Mouse (Mus musculus): ENCODE data around the gene Mmp21. TPM values are rescaled to one million over a fixed set of nuclear protein-coding genes. Genes with fewer than 3 reads are reported as not detected.

The Mmp21 gene
- polyA plus RNA-seq, 1 experiment from 2014 or later: 0.11 TPM

- 85% methylated on average over 13 of the region's 13 CpGs for WGBS (ENCODE audit: insufficient replicate concordance)
- Histone ChIP-seq H3K4me1 (ENCODE audit: insufficient read depth) (peaks cover 14% of the 10 kb centered on the region), H3K9ac (replicated peaks) (peak overlapping the region; percentile 97; the same call in 1 of the 2 replicates), H3K4me2 (ENCODE audit: low read depth, low read length) (peak overlapping the region; percentile 87), H3K9me3 (ENCODE audit: low read length) (no peaks in the 10 kb centered on the region), H3K36me3 (replicated peaks; ENCODE audit: insufficient read depth, low read length) (peaks cover 40% of the 10 kb centered on the region), H3K27me3 (ENCODE audit: insufficient read depth, low read length) (no peaks in the 10 kb centered on the region), H3K27ac (ENCODE audit: low read depth) (no peak overlapping the region), H3K4me3 (ENCODE audit: low read depth, low read length) (peak overlapping the region; percentile 97)
- TF ChIP-seq EP300 (IDR thresholded peaks at IDR 0.05; ENCODE audit: low read depth) (no peak), CTCF (IDR thresholded peaks at IDR 0.05; ENCODE audit: low read depth) (no peak)
- ATAC-seq: no peak
- no peak for DNase-seq
Observed at GRCm38 (mm10) chr7:133638821-133639220, 41.0 kb downstream of the Mmp21 start.

- DNase-seq: peak; percentile 29
Observed at GRCm38 (mm10) chr7:133638306-133638705, 41.6 kb downstream of the Mmp21 start.

GRCm38 (mm10) chr7:133637361-133638305, 42.2 kb downstream of the Mmp21 start, which contains the start of gene Edrf1:
Edrf1 (plus strand) TSS chr7:133637543.
- under 1% methylated on average over 79 of the region's 81 CpGs for WGBS (ENCODE audit: insufficient replicate concordance)
- Histone ChIP-seq H3K9ac (replicated peaks) (peak within 1 kb of the TSS; percentile 97), H3K4me3 (ENCODE audit: low read depth, low read length) (peak within 1 kb of the TSS; percentile 97), H3K4me2 (ENCODE audit: low read depth, low read length) (peak within 1 kb of the TSS; percentile 87), H3K27ac (ENCODE audit: low read depth) (peak within 1 kb of the TSS; percentile 95), H3K27me3 (ENCODE audit: insufficient read depth, low read length) (no peaks in the 10 kb centered on the region), H3K36me3 (replicated peaks; ENCODE audit: insufficient read depth, low read length) (peaks cover 29% of the 10 kb centered on the region), H3K9me3 (ENCODE audit: low read length) (no peaks in the 10 kb centered on the region), H3K4me1 (ENCODE audit: insufficient read depth) (peaks cover 14% of the 10 kb centered on the region)
- ATAC-seq (peak; percentile 97), DNase-seq (peak; percentile 99)
- TF ChIP-seq CTCF (IDR thresholded peaks at IDR 0.05; ENCODE audit: low read depth) (0 out of 2 replicates have a peak, but pooled peaks have one; percentile 2), EP300 (IDR thresholded peaks at IDR 0.05; ENCODE audit: low read depth) (peak; percentile 79; the same call in 1 of the 2 replicates)

More at GRCm38 (mm10) chr7:133638306-133638705, 41.6 kb downstream of the Mmp21 start:
- peaks cover 36% of the 10 kb centered on the region for H3K36me3 ChIP-seq (replicated peaks; ENCODE audit: insufficient read depth, low read length)
- H3K27ac ChIP-seq (ENCODE audit: low read depth): peak overlapping the region; percentile 95
- H3K4me2 ChIP-seq (ENCODE audit: low read depth, low read length): peak overlapping the region; percentile 87
- H3K9ac ChIP-seq (replicated peaks): peak overlapping the region; percentile 97
- H3K9me3 ChIP-seq (ENCODE audit: low read length): no peaks in the 10 kb centered on the region
- ATAC-seq: no peak
- peaks cover 14% of the 10 kb centered on the region for H3K4me1 ChIP-seq (ENCODE audit: insufficient read depth)
- H3K4me3 ChIP-seq (ENCODE audit: low read depth, low read length): peak overlapping the region; percentile 97
- whole genome bisulfite sequencing (ENCODE audit: insufficient replicate concordance): 5% methylated on average over 13 of the region's 13 CpGs
- TF ChIP-seq EP300 (IDR thresholded peaks at IDR 0.05; ENCODE audit: low read depth) (no peak), CTCF (IDR thresholded peaks at IDR 0.05; ENCODE audit: low read depth) (no peak)
- no peaks in the 10 kb centered on the region for H3K27me3 ChIP-seq (ENCODE audit: insufficient read depth, low read length)

GRCm38 (mm10) chr7:133636738-133637352, 43.0 kb downstream of the Mmp21 start:
- Histone ChIP-seq H3K4me3 (ENCODE audit: low read depth, low read length) (peak overlapping the region; percentile 97), H3K27me3 (ENCODE audit: insufficient read depth, low read length) (no peaks in the 10 kb centered on the region), H3K4me1 (ENCODE audit: insufficient read depth) (peaks cover 14% of the 10 kb centered on the region), H3K9me3 (ENCODE audit: low read length) (no peaks in the 10 kb centered on the region), H3K27ac (ENCODE audit: low read depth) (peak overlapping the region; percentile 95), H3K4me2 (ENCODE audit: low read depth, low read length) (peak overlapping the region; percentile 87), H3K36me3 (replicated peaks; ENCODE audit: insufficient read depth, low read length) (peaks cover 21% of the 10 kb centered on the region), H3K9ac (replicated peaks) (peak overlapping the region; percentile 77)
- WGBS (ENCODE audit: insufficient replicate concordance): under 1% methylated on average over 21 of the region's 21 CpGs
- peak; percentile 20 for ATAC-seq
- TF ChIP-seq EP300 (IDR thresholded peaks at IDR 0.05; ENCODE audit: low read depth) (no peak), CTCF (IDR thresholded peaks at IDR 0.05; ENCODE audit: low read depth) (peak; percentile 80)
- peak; percentile 89 for DNase-seq

- Histone ChIP-seq H3K27me3 (ENCODE audit: insufficient read depth, low read length) (no peaks in the 10 kb centered on the region), H3K4me3 (ENCODE audit: low read depth, low read length) (no peak overlapping the region), H3K4me2 (ENCODE audit: low read depth, low read length) (no peak overlapping the region), H3K9ac (replicated peaks) (no peak overlapping the region), H3K4me1 (ENCODE audit: insufficient read depth) (peaks cover 14% of the 10 kb centered on the region), H3K27ac (ENCODE audit: low read depth) (no peak overlapping the region), H3K9me3 (ENCODE audit: low read length) (no peaks in the 10 kb centered on the region), H3K36me3 (replicated peaks; ENCODE audit: insufficient read depth, low read length) (peaks cover 7% of the 10 kb centered on the region; the same call in 1 of the 2 replicates)
- WGBS (ENCODE audit: insufficient replicate concordance): 62% methylated on average over 10 of the region's 12 CpGs
- DNase-seq (no peak), ATAC-seq (no peak)
- no peak for TF ChIP-seq CTCF (IDR thresholded peaks at IDR 0.05; ENCODE audit: low read depth)
- no peak for TF ChIP-seq EP300 (IDR thresholded peaks at IDR 0.05; ENCODE audit: low read depth)
Observed at GRCm38 (mm10) chr7:133634932-133635650, 44.8 kb downstream of the Mmp21 start.

Measured in liver, postnatal 0 days (tissue).